Mouse (Mus musculus): ENCODE data around the gene 4930470P17Rik. TPM values are rescaled to one million over a fixed set of nuclear protein-coding genes. Genes with fewer than 3 reads are reported as not detected.

4930470P17Rik gene
- total and polyA plus RNA-seq, 3 experiments: not detected

- H3K36me3 ChIP-seq (ENCODE audit: control insufficient read depth in 1 of 2, insufficient read depth in 2 of 2, low read length in 2 of 2): no peaks in the 10 kb centered on the region
- TF ChIP-seq MEF2A (IDR thresholded peaks at IDR 0.05; ENCODE audit: extremely low read depth, insufficient replicate concordance, low read depth, low read length, poor library complexity, severe bottlenecking) (no peak), SMC3 (IDR thresholded peaks at IDR 0.05; ENCODE audit: low read depth, low read length) (no peak), POLR2AphosphoS5 (IDR thresholded peaks at IDR 0.05; ENCODE audit: borderline replicate concordance, low read depth, low read length) (no peak), BHLHE40 (IDR thresholded peaks at IDR 0.05; ENCODE audit: borderline replicate concordance, low read depth, low read length) (no peak), JUND (IDR thresholded peaks at IDR 0.05; ENCODE audit: low read depth, low read length) (no peak), ETS1 (IDR thresholded peaks at IDR 0.05; ENCODE audit: low read depth, low read length) (no peak)
- no peaks in the 10 kb centered on the region for H3K79me2 ChIP-seq (ENCODE audit: control insufficient read depth, insufficient read depth, low read length, poor library complexity)
- no peaks in the 10 kb centered on the region for H3K27me3 ChIP-seq (ENCODE audit: control insufficient read depth in 1 of 2, insufficient read depth in 2 of 2, low read length in 2 of 2)
- no peak for DNase-seq (ENCODE audit: low read depth, low spot score)
- no peak overlapping the region for H3K27ac ChIP-seq (ENCODE audit: control insufficient read depth, low read depth, low read length)
- H3K9ac ChIP-seq (ENCODE audit: control insufficient read depth, low read depth, low read length, poor library complexity, severe bottlenecking): no peak overlapping the region
- H3K9me3 ChIP-seq (replicated peaks; ENCODE audit: insufficient read depth, low read length): no peaks in the 10 kb centered on the region
- H3K4me1 ChIP-seq (ENCODE audit: control insufficient read depth in 1 of 2, insufficient read depth in 2 of 2, low read length in 2 of 2): no peaks in the 10 kb centered on the region
- no peak overlapping the region for H3K4me3 ChIP-seq (ENCODE audit: control insufficient read depth in 1 of 2, insufficient read depth in 1 of 2, low read depth in 2 of 2, low read length in 2 of 2)
Observed at GRCm38 (mm10) chr2:170530256-170530655, 71.6 kb downstream of the 4930470P17Rik start.

DNA sequence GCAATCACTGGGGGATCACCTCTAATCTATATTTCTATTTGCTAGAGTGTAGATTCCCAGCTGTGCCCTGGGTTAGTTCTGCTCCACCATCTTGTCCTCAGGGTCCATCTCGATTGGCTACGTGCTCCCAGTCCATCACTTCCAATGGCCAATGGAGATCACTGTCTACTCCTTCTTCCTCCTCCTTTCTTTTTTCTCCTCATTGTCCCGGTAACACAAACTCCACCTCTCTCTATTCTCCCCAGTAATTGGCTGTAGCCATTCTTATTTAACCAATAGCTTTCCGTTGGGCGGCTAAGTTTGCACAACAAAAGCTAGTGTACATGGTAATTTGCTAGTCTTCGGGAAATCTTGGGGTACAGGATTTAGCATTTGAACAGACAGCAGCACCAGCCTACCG, 72.1 kb downstream of the 4930470P17Rik start:
- H3K79me2 ChIP-seq (ENCODE audit: control insufficient read depth, insufficient read depth, low read length, poor library complexity): no peaks in the 10 kb centered on the region
- TF ChIP-seq E2F4 (IDR thresholded peaks at IDR 0.05; ENCODE audit: borderline replicate concordance, low read depth, low read length) (no peak), POLR2AphosphoS2 (IDR thresholded peaks at IDR 0.05; ENCODE audit: low read length) (no peak), MYC (IDR thresholded peaks at IDR 0.05; ENCODE audit: low read depth, low read length) (no peak), RAD21 (IDR thresholded peaks at IDR 0.05; ENCODE audit: low read depth, low read length) (no peak), TCF12 (IDR thresholded peaks at IDR 0.05; ENCODE audit: low read depth, low read length) (no peak), CHD2 (IDR thresholded peaks at IDR 0.05; ENCODE audit: low read length) (no peak), SMC3 (IDR thresholded peaks at IDR 0.05; ENCODE audit: low read depth, low read length) (no peak), POLR2AphosphoS5 (IDR thresholded peaks at IDR 0.05; ENCODE audit: borderline replicate concordance, low read depth, low read length) (no peak), SIN3A (IDR thresholded peaks at IDR 0.05; ENCODE audit: low read length) (no peak), KAT2A (conservative IDR thresholded peaks at IDR 0.05; ENCODE audit: low read depth, low read length) (no peak), MYB (IDR thresholded peaks at IDR 0.05; ENCODE audit: low read depth, low read length) (no peak), HCFC1 (IDR thresholded peaks at IDR 0.05; ENCODE audit: low read depth, low read length) (no peak), ELF1 (IDR thresholded peaks at IDR 0.05; ENCODE audit: low read depth, low read length) (no peak), ZC3H11A (IDR thresholded peaks at IDR 0.05; ENCODE audit: low read depth, low read length) (no peak), MEF2A (IDR thresholded peaks at IDR 0.05; ENCODE audit: extremely low read depth, insufficient replicate concordance, low read depth, low read length, poor library complexity, severe bottlenecking) (no peak), UBTF (IDR thresholded peaks at IDR 0.05; ENCODE audit: borderline replicate concordance, insufficient read depth, low read depth, low read length) (no peak), TAL1 (IDR thresholded peaks at IDR 0.05; ENCODE audit: low read length) (no peak), MAFK (IDR thresholded peaks at IDR 0.05; ENCODE audit: borderline replicate concordance, low read depth, low read length) (no peak), CHD1 (IDR thresholded peaks at IDR 0.05; ENCODE audit: low read depth, low read length) (no peak), MAX (IDR thresholded peaks at IDR 0.05; ENCODE audit: low read length) (no peak)
- H3K27me3 ChIP-seq (ENCODE audit: control insufficient read depth in 1 of 2, insufficient read depth in 2 of 2, low read length in 2 of 2): no peaks in the 10 kb centered on the region
- no peaks in the 10 kb centered on the region for H3K9me3 ChIP-seq (replicated peaks; ENCODE audit: insufficient read depth, low read length)
- no peaks in the 10 kb centered on the region for H3K4me1 ChIP-seq (ENCODE audit: control insufficient read depth in 1 of 2, insufficient read depth in 2 of 2, low read length in 2 of 2)
- no peak for DNase-seq (ENCODE audit: low read depth, low spot score)
- no peaks in the 10 kb centered on the region for H3K36me3 ChIP-seq (ENCODE audit: control insufficient read depth in 1 of 2, insufficient read depth in 2 of 2, low read length in 2 of 2)
- H3K27ac ChIP-seq (ENCODE audit: control insufficient read depth, low read depth, low read length): no peak overlapping the region
- H3K9ac ChIP-seq (ENCODE audit: control insufficient read depth, low read depth, low read length, poor library complexity, severe bottlenecking): no peak overlapping the region
- H3K4me3 ChIP-seq (ENCODE audit: control insufficient read depth in 1 of 2, insufficient read depth in 1 of 2, low read depth in 2 of 2, low read length in 2 of 2): no peak overlapping the region
